Mouse (Mus musculus) testis, adult 2 months (tissue): ENCODE results near the gene Dyrk1a.

ENCODE experiments used
- CTCF ChIP-seq: fragments of 200-500 bp; IDR thresholded peaks from 2 replicates; pipeline ENCODE4 v1.5.1; 2012; ENCODE audit warnings: low read depth, mild to moderate bottlenecking, inconsistent platforms, low read length, moderate library complexity; ENCODE audit not compliant: control insufficient read depth, insufficient read depth, insufficient replicate concordance
- POLR2A ChIP-seq: fragments of 200-500 bp; IDR thresholded peaks from 2 replicates; pipeline ENCODE4 v1.6.1; 2012; ENCODE audit warnings: low read depth, mild to moderate bottlenecking, inconsistent platforms, low read length, moderate library complexity; ENCODE audit not compliant: control insufficient read depth

DNA sequence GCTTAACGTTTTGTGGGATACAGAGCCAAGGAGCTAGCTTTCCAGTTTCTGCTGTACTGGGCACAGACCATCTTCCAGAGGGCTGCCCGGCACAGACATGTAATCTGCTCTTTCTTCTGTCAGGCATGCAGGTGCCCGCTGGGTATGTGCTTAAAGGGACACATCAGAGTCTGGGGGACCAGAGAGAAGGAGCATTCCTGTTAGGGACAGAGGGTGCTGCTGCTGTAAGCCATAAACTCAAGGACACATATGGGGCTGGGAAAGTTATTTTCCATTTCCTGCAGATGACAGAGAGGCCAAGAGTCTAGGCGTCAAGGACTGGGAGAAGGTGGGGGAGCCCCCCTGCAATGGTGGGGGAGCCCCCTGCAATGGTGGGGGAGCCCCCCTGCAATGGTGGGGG lies 149.7 kb downstream of the Dyrk1a start:
- TF ChIP-seq CTCF (no peak), POLR2A (no peak)
